In genomic region chr12:14150936-14151631, GRCm38 (mm10) we compare ENCODE assay signal across 9 mouse cellular contexts. TPM values are rescaled to one million over a fixed set of nuclear protein-coding genes. Genes with fewer than 3 reads are reported as not detected.
DNase-seq lines count a peak whose midpoint lies in the region; ATAC-seq and TF ChIP-seq lines count a peak whose summit lies in the region.
"Had no signal": no experiment of that assay in that cellular context is flagged by ENCODE, and none has a peak within 500 bp of the region (broad histone marks: within the 10 kb centered on the region; RNA-seq: fewer than 3 reads in every experiment).

No protein-coding gene starts in this region.

- peak overlapping the region; percentile 46 for H3K4me3 ChIP-seq in liver, adult 2 months (ENCODE audit: insufficient read depth, low read depth, low read length)
- peak overlapping the region; percentile 57 for H3K4me3 ChIP-seq in embryonic facial prominence, embryonic 13.5 days
- peak overlapping the region; percentile 56 for H3K4me3 ChIP-seq in hindbrain, embryonic 12.5 days
- H3K4me3 ChIP-seq in stomach, embryonic 14.5 days (ENCODE audit: low read depth, low read length): peak overlapping the region; percentile 49

- H3K36me3 ChIP-seq in liver, adult 2 months (ENCODE audit: control insufficient read depth, insufficient read depth, low read length): no peaks in the 10 kb centered on the region
- H3K36me3 ChIP-seq in embryonic facial prominence, embryonic 13.5 days: no peaks in the 10 kb centered on the region
- no peaks in the 10 kb centered on the region for H3K36me3 ChIP-seq in hindbrain, embryonic 12.5 days
- H3K36me3 ChIP-seq in stomach, embryonic 14.5 days (ENCODE audit: control insufficient read depth, insufficient read depth, low read length): no peaks in the 10 kb centered on the region

- H3K4me2 ChIP-seq in embryonic facial prominence, embryonic 13.5 days: peak overlapping the region; percentile 90
- H3K4me2 ChIP-seq in hindbrain, embryonic 12.5 days (replicated peaks): peak overlapping the region; percentile 82
- peak overlapping the region; percentile 67 for H3K4me2 ChIP-seq in stomach, embryonic 14.5 days (replicated peaks; ENCODE audit: low read depth, low read length)

- H3K79me2 ChIP-seq in liver, adult 2 months (ENCODE audit: control insufficient read depth, insufficient read depth, low read length): no peaks in the 10 kb centered on the region

- TF ChIP-seq CTCF in liver, adult 2 months (IDR thresholded peaks at IDR 0.05; ENCODE audit: low read depth, low read length): no peak

- peak; percentile 13 for DNase-seq in liver, adult 2 months (ENCODE audit: extremely low read depth, low read depth, low spot score)
- no peak for DNase-seq in liver
- DNase-seq in layer of hippocampus, postnatal 25 days (ENCODE audit: extremely low spot score in 1 of 2, low spot score in 1 of 2): peak; percentile 32 to 55
- DNase-seq in lung, postnatal 10 days: peak; percentile 8
- DNase-seq in thymus, postnatal 0 days (ENCODE audit: low spot score): no peak

- no peak for ATAC-seq in embryonic facial prominence, embryonic 13.5 days (ENCODE audit: insufficient number of reproducible peaks, insufficient read depth, low FRiP score, low TSS enrichment, low read depth)
- peak; percentile 23 for ATAC-seq in hindbrain, embryonic 12.5 days (ENCODE audit: low FRiP score)
- peak; percentile 33; the same call in 1 of the 2 replicates for ATAC-seq in stomach, embryonic 14.5 days (ENCODE audit: insufficient number of reproducible peaks, insufficient read depth, low FRiP score, low read depth)

- WGBS in liver, adult 2 months: 4% methylated on average over 19 of the region's 19 CpGs
- 4% methylated on average over 19 of the region's 19 CpGs for WGBS in embryonic facial prominence, embryonic 13.5 days
- WGBS in hindbrain, embryonic 12.5 days: 4% methylated on average over 19 of the region's 19 CpGs
- WGBS in stomach, embryonic 14.5 days: 6% methylated on average over 19 of the region's 19 CpGs

- no peak for TF ChIP-seq POLR2A in liver, adult 2 months (IDR thresholded peaks at IDR 0.05; ENCODE audit: extremely low read depth, insufficient read depth, low read length)

- H3K27me3 ChIP-seq in liver, adult 2 months (ENCODE audit: control insufficient read depth, insufficient read depth, low read length): peaks cover 6% of the 10 kb centered on the region; the same call in 1 of the 2 replicates
- H3K27me3 ChIP-seq in embryonic facial prominence, embryonic 13.5 days: peaks cover 44% of the 10 kb centered on the region
- H3K27me3 ChIP-seq in hindbrain, embryonic 12.5 days: peaks cover 28% of the 10 kb centered on the region; the same call in 1 of the 2 replicates
- H3K27me3 ChIP-seq in stomach, embryonic 14.5 days (ENCODE audit: control insufficient read depth, insufficient read depth, low read length): peaks cover 9% of the 10 kb centered on the region; the same call in 1 of the 2 replicates

- H3K4me1 ChIP-seq in liver, adult 2 months (ENCODE audit: control insufficient read depth, insufficient read depth, low read length): 0 out of 2 replicates have a peak, but pooled peaks cover 5% of the 10 kb centered on the region
- peaks cover 26% of the 10 kb centered on the region for H3K4me1 ChIP-seq in embryonic facial prominence, embryonic 13.5 days
- H3K4me1 ChIP-seq in hindbrain, embryonic 12.5 days: peaks cover 28% of the 10 kb centered on the region
- H3K4me1 ChIP-seq in stomach, embryonic 14.5 days (ENCODE audit: control insufficient read depth, insufficient read depth, low read length): peaks cover 5% of the 10 kb centered on the region; the same call in 1 of the 2 replicates

- H3K9ac ChIP-seq in liver, adult 2 months (ENCODE audit: low read depth, low read length): 0 out of 2 replicates have a peak overlapping the region, but pooled peaks have one; percentile 1
- H3K9ac ChIP-seq in embryonic facial prominence, embryonic 13.5 days: peak overlapping the region; percentile 71
- H3K9ac ChIP-seq in hindbrain, embryonic 12.5 days: peak overlapping the region; percentile 71
- peak overlapping the region; percentile 14; the same call in 1 of the 2 replicates for H3K9ac ChIP-seq in stomach, embryonic 14.5 days (replicated peaks; ENCODE audit: low read depth, low read length)

- H3K27ac ChIP-seq in liver, adult 2 months (replicated peaks; ENCODE audit: insufficient read depth, low read depth, low read length): no peak overlapping the region
- no peak overlapping the region for H3K27ac ChIP-seq in embryonic facial prominence, embryonic 13.5 days
- no peak overlapping the region for H3K27ac ChIP-seq in hindbrain, embryonic 12.5 days
- no peak overlapping the region for H3K27ac ChIP-seq in stomach, embryonic 14.5 days (ENCODE audit: low read length)

- no peaks in the 10 kb centered on the region for H3K9me3 ChIP-seq in embryonic facial prominence, embryonic 13.5 days
- H3K9me3 ChIP-seq in hindbrain, embryonic 12.5 days (replicated peaks): no peaks in the 10 kb centered on the region
- H3K9me3 ChIP-seq in stomach, embryonic 14.5 days (ENCODE audit: control insufficient read depth, low read depth, low read length): no peaks in the 10 kb centered on the region

RNA-seq across cellular contexts. Expression of gene Fam84a, which starts 0.8 kb away (rescaled TPM):
- total RNA-seq in liver, adult 2 months (2014; rRNA removed): 1.2 and 1.6 TPM in 2 replicates
- polyA plus RNA-seq in liver, adult 2 months (2012; rRNA removed): 0.67 and 1.0 TPM in 2 replicates
- 25.2 and 26.6 TPM in 2 replicates for polyA plus RNA-seq in embryonic facial prominence, embryonic 13.5 days (2015; fragmentation: Nextera tagmentation; extraction: Ambion mirVana)
- polyA plus RNA-seq in hindbrain, embryonic 12.5 days (2016; fragmentation: Nextera tagmentation; extraction: Ambion mirVana): 43.1 and 45.9 TPM in 2 replicates
- total RNA-seq in layer of hippocampus, postnatal 25 days (2021): 10 to 100 TPM; 93.3 to 94.3 TPM
- 28.3 and 30.9 TPM in 2 replicates for polyA plus RNA-seq in stomach, embryonic 14.5 days (2014; fragmentation: Nextera tagmentation; extraction: Ambion mirVana)
- polyA plus RNA-seq in thymus, postnatal 0 days (2015; fragmentation: Nextera tagmentation; extraction: Ambion mirVana): 1.9 and 2.3 TPM in 2 replicates
- total RNA-seq: MEL had no signal

Comparison
In these comparisons a context has a peak if more than half of its experiments do, and no peak if none do; other contexts are left out.
1. DNase-seq: peak in liver, adult 2 months (single experiment), layer of hippocampus, postnatal 25 days (2 of 2) and lung, postnatal 10 days (single experiment); none in liver (single experiment) and thymus, postnatal 0 days (single experiment).
2. H3K9ac ChIP-seq: peak in every context shown above with its lines; median percentile 71 in embryonic facial prominence, embryonic 13.5 days; 71 in hindbrain, embryonic 12.5 days; 14 in stomach, embryonic 14.5 days; 1 in liver, adult 2 months.
3. Peak in every context shown above with its lines, with median percentiles within 50 percentile points of each other: H3K4me3 ChIP-seq and H3K4me2 ChIP-seq.